Mouse (Mus musculus) 3T3-L1 (cell line): ENCODE data around the gene Mrps25.

ENCODE experiments used
- DNase-seq: peaks from one replicate; pipeline ENCODE4 v3.0.0-alpha.2; 2015; ENCODE audit warnings: low read depth, low spot score

Mrps25 gene

GRCm38 (mm10) chr6:92126861-92127468, 56.9 kb downstream of the Mrps25 start:
- DNase-seq: no peak

- DNase-seq: no peak
Measured at GRCm38 (mm10) chr6:92124547-92124946, 59.3 kb downstream of the Mrps25 start.
